Mouse (Mus musculus) cerebellum, adult 2 months (tissue): ENCODE measurements around the gene Serpina3b. TPM values are rescaled to one million over a fixed set of nuclear protein-coding genes. Genes with fewer than 3 reads are reported as not detected.

Source experiments
- DNase-seq, 2 experiments: peaks; one replicate each; pipeline ENCODE4 v3.0.0; 2021
- H3K27ac ChIP-seq: fragments of 200-500 bp; 2 replicates; pipeline ENCODE4 v1.5.1; 2012; ENCODE audit warnings: low read length, control low read depth, inconsistent platforms; ENCODE audit not compliant: insufficient read depth
- H3K27me3 ChIP-seq: fragments of 200-500 bp; 2 replicates; pipeline ENCODE4 v1.6.1; 2012; ENCODE audit warnings: inconsistent platforms, mild to moderate bottlenecking, low read length, moderate library complexity; ENCODE audit not compliant: control insufficient read depth, insufficient read depth
- H3K4me1 ChIP-seq: fragments of 200-500 bp; 2 replicates; pipeline ENCODE4 v1.6.1; 2011; ENCODE audit warnings: low read length; ENCODE audit not compliant: control insufficient read depth, insufficient read depth
- H3K4me3 ChIP-seq: fragments of 200-500 bp; replicated peaks from 2 replicates; pipeline ENCODE3; 2011; ENCODE audit warnings: mild to moderate bottlenecking, low read depth, low read length, control low read depth; ENCODE audit not compliant: insufficient read depth
- CTCF ChIP-seq: fragments of 200-500 bp; IDR thresholded peaks from 2 replicates; pipeline ENCODE4 v1.5.1; 2011; ENCODE audit warnings: low read depth, mild to moderate bottlenecking, control low read depth, low read length, moderate library complexity, borderline replicate concordance; ENCODE audit not compliant: insufficient read depth
- POLR2A ChIP-seq: fragments of 200-500 bp; IDR thresholded peaks from 2 replicates; pipeline ENCODE4 v1.6.1; 2011; ENCODE audit warnings: low read length, control low read depth, borderline replicate concordance; ENCODE audit not compliant: insufficient read depth
- WGBS: fragments of 180-500 bp; shearing (Covaris S2); methylation state at CpG from one replicate; pipeline ENCODE4 v1.1.7; 2018; 5-methylcytosine and 5-hydroxymethylcytosine counted together
- polyA plus RNA-seq: library from polyadenylated mRNA; depleted of rRNA; stranded (reverse); fragments of >200 nt; gene quantifications from 2 replicates; pipeline ENCODE4 v1.2.3, GENCODE M21; 2012

The Serpina3b gene
- polyA plus RNA-seq, 1 experiment, result not detected

DNA sequence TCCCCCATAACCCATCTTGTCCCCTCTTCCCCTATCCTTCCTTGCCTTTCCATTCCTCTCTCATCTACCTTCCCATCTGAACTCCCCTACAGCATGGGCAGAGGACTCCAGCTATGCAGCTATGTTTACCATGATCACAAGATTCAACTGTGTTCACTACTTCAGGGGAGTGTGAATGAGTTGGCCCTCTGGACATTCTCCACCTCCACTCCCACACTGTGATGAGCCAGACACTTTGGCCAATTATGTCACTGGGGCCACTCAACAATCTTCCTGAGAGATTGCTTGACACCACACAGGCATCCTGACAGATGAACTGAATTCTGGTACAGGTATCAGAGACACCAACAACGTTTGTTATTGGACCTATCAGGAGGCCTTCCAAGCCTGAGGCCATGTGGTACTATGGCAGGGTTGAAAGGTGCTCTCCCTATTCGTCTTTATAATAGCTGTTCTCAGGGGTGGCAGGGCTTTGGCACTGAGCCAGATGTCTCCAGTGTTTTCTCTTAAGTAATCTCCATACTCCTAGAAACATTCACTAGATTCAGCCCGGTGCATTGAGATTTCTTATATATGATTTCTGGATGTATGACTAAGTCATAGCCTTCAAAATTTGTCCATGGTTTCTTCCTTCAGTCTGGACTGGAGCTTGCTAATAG lies 12.7 kb upstream of the Serpina3b start:
- TF ChIP-seq CTCF (no peak), POLR2A (no peak)
- DNase-seq, result no peak
- WGBS, result 36% methylated on average over 3 of the region's 3 CpGs

DNA sequence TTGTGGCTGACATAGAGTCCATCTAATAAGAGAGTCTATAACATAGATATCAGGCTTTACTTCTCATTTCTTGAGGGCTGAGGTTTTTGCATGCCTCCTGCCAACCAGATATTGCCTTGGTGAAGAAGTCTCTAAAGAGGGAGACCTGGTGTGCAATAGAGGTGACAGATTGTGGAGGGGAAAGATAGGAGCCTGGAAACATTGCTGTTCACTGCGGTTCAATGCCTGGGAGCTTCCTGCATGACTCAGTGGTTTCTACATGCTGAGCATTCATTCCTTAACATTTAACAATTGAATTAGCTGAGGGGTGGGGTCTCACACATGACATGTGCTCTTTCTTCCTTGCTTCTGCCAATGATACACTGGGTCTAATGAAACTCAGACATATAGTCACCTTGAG lies 4.7 kb upstream of the Serpina3b start:
- TF ChIP-seq POLR2A, result no peak
- no peak for TF ChIP-seq CTCF
- Histone ChIP-seq H3K4me1 (no peaks in the 10 kb centered on the region), H3K4me3 (no peak overlapping the region), H3K27ac (no peak overlapping the region), H3K27me3 (no peaks in the 10 kb centered on the region)
- 83% methylated on average over 1 of the region's 1 CpGs for WGBS
- no peak for DNase-seq

More for the DNA sequence above, 12.7 kb upstream of the Serpina3b start:
- Histone ChIP-seq H3K4me3 (no peak overlapping the region), H3K27me3 (no peaks in the 10 kb centered on the region), H3K27ac (no peak overlapping the region), H3K4me1 (no peaks in the 10 kb centered on the region)

DNA sequence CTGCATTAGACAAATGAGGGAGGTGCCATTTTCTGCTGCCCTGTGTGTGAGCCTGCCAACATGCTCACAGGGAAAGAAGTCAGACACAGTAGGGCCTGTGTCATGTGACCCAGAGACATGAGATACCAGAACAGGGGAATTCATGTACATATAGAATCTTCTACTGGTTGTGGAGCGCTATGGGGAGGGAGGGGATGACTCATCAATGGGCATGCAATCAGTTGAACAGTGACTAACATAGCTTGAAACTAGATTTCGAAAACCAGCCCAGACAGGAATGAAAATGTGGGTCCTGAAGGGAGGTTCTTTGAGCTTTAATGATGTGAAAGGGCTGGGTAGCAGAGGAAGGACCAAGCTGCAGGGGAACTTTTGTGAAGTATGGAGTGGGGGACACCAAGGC lies 3.8 kb upstream of the Serpina3b start:
- Histone ChIP-seq H3K27me3 (no peaks in the 10 kb centered on the region), H3K27ac (no peak overlapping the region), H3K4me3 (no peak overlapping the region), H3K4me1 (no peaks in the 10 kb centered on the region)
- TF ChIP-seq POLR2A, result no peak
- no peak for TF ChIP-seq CTCF
- WGBS, result 85% methylated on average over 2 of the region's 2 CpGs
- DNase-seq, result no peak

DNA sequence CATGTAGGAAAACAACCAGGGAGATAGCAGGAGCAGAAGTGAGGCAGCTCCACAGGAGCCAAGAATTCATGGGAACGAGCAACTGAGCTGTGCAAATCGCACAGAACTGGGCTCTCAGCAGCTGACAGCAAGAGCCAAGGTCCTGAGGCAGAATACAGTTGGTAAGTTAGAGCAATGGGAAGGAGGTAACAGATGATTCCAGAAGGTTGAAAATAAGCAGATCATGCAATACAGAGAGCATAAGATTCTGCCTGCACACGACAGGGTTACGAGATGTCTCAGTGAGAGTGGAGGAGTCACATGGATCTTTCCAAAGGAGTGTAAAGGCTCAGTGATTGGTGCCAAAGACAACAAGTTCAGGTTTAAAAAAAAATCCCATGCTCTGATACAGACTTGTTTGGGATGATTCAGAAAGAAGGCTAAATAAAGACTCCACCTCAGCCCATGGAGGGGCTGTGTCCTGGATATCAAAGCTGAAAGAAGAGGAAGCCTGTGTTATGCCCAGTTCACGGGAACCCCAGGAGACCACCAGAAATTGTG lies 2.7 kb upstream of the Serpina3b start:
- Histone ChIP-seq H3K4me3 (no peak overlapping the region), H3K4me1 (no peaks in the 10 kb centered on the region), H3K27ac (no peak overlapping the region), H3K27me3 (no peaks in the 10 kb centered on the region)
- no peak for DNase-seq
- TF ChIP-seq POLR2A, result no peak
- TF ChIP-seq CTCF, result no peak
- 74% methylated on average over 5 of the region's 5 CpGs for WGBS

DNA sequence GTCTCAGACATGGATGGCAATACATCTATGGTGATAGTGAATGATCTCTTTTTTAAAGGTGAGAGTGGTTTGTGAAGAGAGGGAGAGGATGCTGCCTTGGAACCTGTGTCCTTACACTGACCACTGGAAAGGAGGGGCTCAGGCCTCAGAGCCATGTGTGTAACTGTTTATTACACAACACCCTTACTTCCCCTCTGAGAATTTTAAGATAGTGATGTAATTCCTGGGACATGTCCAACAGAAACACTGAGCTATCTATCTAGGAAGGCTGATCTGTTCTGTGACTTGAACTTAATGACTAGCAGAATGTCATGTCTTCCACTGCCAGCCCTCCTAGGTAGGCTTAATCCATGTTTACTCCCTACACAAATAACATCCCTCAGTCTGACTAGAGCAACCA lies 3.2 kb downstream of the Serpina3b start:
- no peaks in the 10 kb centered on the region for H3K4me1 ChIP-seq
- TF ChIP-seq CTCF (no peak), POLR2A (no peak)
- H3K27me3 ChIP-seq, result no peaks in the 10 kb centered on the region
- no peak for DNase-seq
- no peak overlapping the region for H3K27ac ChIP-seq
- H3K4me3 ChIP-seq, result no peak overlapping the region

DNA sequence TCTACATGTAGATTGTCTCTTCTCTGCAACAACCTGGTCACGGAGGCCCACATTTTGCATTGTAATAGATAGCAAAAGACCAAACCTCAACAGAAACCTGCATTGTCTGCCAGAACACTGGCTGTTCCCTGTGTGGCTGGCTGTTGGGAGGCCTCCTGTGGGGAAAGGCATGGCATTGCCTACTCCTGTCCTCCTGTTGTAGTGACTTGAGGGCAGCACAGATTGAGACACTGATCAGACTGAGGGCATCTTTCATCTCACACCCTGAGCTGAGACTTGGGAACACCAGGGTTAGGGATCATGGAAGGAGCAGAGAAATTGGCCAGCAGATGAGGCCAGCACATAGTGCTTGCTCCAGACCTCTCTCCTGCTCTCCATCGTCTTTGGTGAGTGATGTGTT lies 10.4 kb downstream of the Serpina3b start:
- no peak for TF ChIP-seq POLR2A
- TF ChIP-seq CTCF, result no peak
- 87% methylated on average over 2 of the region's 2 CpGs for WGBS
- Histone ChIP-seq H3K27me3 (no peaks in the 10 kb centered on the region), H3K27ac (no peak overlapping the region), H3K4me1 (no peaks in the 10 kb centered on the region), H3K4me3 (no peak overlapping the region)
- no peak for DNase-seq

DNA sequence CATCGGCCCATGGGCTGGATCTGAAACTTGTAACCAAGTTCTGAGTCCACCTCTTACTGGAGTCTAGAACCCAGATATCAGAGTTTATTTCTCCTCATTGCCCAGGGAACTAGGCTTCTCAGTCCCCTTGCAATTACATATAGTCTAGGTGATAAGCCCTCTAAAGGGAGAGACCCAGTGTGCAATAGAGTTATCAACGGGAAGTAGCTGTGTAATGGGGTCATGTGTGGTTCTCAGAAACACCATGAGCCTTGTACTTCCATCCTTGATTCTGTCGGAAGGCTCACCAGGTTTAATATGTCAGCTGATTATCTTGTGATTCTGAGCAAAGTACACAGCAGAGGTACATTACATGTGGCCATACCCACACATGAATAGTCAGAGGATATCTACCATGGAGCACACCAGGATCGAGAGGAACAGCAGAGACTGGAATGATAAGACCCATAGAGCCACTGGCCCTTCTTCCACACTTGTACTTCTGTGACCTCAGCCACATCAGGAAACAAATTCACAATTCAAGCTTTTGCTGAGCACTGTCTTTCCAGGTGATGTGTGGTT lies 12.8 kb downstream of the Serpina3b start:
- Histone ChIP-seq H3K4me1 (no peaks in the 10 kb centered on the region), H3K27ac (no peak overlapping the region), H3K4me3 (no peak overlapping the region), H3K27me3 (no peaks in the 10 kb centered on the region)
- DNase-seq, result no peak
- 90% methylated on average over 4 of the region's 4 CpGs for WGBS
- no peak for TF ChIP-seq POLR2A
- no peak for TF ChIP-seq CTCF

DNA sequence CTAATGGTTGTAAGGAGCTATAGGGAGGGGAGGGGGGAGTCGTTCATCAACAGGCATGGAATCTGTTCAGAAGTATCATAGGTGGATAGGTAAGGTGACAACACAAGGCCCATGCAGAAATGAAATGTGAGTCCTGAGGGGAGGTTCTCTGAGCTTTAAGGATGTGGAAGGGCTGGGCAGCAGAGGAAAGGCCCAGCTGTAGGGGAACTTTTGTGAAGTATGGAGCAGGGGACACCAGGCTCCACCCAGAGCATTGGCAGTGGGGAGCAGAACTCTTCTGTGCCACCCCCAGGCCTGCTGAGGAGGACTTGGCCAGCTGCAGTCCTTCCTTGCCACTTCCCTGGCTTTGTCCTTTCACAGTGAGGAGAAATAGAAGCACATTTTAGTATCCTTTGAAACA lies 13.7 kb downstream of the Serpina3b start:
- TF ChIP-seq CTCF (no peak), POLR2A (no peak)
- Histone ChIP-seq H3K27me3 (no peaks in the 10 kb centered on the region), H3K27ac (no peak overlapping the region), H3K4me3 (no peak overlapping the region), H3K4me1 (no peaks in the 10 kb centered on the region)
- no peak for DNase-seq
- WGBS, result 83% methylated on average over 1 of the region's 1 CpGs
